ENCODE assay signal across 1 mouse cellular context in the genomic region with DNA sequence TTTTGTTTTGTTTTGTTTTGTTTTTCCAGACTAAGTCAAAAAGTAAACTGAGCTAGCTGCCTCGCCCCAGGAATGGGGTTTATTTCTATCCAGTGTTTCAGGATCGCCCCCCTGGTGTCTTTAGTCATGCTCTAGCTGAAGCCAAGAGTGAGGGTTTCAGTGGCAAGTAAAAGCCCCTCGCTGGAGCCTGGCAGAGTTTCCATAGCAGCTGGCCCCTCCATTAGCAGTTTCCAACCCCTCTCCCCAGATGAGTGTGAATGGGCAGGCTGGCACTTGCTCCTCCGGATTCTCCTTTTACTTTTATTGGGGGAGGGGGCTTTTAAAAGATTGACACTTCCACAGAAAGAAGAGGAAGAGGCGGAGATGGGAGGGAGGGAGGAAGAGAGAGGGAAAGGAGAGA.
TF ChIP-seq lines count a peak whose summit lies in the region.

No protein-coding gene starts in this region.

TF ChIP-seq in CH12.LX, 34 proteins besides CTCF, POLR2A, EP300 and RAD21 (continued from another document):
- TF ChIP-seq TCF12 (IDR thresholded peaks at IDR 0.05; ENCODE audit: low read depth, low read length): peak; percentile 61; the same call in 1 of the 2 replicates
- no peak for TF ChIP-seq MYC (IDR thresholded peaks at IDR 0.05; ENCODE audit: low read depth, low read length)
- no peak for TF ChIP-seq HCFC1 (IDR thresholded peaks at IDR 0.05; ENCODE audit: low read depth, low read length)
- TF ChIP-seq BHLHE40 (IDR thresholded peaks at IDR 0.05; ENCODE audit: low read depth, low read length): peak; percentile 23; the same call in 1 of the 2 replicates
